Mouse (Mus musculus): Measurements from ENCODE around the gene Fam213b. TPM values are rescaled to one million over a fixed set of nuclear protein-coding genes. Genes with fewer than 3 reads are reported as not detected.

Fam213b gene
- total RNA-seq, 1 experiment from 2014 or later = 0.87 TPM

DNA sequence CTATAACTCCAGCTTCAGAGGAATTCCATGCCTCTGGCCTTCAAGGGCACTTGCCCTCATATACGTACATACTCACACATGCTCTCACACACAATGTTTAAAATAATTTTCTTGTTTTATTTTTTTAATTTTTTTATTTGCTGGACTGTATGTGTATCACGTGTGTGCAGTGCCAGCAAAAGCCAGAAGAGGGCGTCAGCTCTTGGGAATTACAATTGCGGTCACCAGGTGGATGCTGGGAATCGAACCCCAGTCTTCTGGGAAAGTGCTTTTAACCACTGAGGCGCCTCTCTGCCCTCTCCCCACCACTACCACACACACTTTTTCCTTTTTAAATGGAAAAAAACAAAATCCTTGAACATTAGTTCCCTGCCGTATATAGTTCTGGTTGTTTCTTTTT, 42.1 kb downstream of the Fam213b start:
- no peak for ATAC-seq (replicated peaks; ENCODE audit: low read depth, poor library complexity, severe bottlenecking)

DNA sequence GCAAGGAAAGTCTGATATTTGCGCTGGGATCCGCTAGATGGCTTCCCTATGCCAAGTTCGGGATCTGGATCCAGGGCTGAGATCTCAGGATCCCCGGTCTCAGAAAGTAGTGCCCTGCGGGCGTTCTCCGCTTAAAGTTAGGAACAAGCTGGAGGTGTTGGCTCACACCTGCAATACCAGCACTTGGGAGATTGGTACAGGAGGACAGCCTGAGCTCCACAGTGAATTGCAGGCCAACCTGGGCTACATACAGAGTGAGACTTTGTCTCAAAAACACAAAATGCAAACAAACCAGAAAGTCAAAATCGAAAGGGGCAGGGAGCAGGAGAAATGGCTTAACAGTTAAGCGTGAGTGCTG, 42.5 kb downstream of the Fam213b start:
- ATAC-seq (replicated peaks; ENCODE audit: low read depth, poor library complexity, severe bottlenecking) = no peak

DNA sequence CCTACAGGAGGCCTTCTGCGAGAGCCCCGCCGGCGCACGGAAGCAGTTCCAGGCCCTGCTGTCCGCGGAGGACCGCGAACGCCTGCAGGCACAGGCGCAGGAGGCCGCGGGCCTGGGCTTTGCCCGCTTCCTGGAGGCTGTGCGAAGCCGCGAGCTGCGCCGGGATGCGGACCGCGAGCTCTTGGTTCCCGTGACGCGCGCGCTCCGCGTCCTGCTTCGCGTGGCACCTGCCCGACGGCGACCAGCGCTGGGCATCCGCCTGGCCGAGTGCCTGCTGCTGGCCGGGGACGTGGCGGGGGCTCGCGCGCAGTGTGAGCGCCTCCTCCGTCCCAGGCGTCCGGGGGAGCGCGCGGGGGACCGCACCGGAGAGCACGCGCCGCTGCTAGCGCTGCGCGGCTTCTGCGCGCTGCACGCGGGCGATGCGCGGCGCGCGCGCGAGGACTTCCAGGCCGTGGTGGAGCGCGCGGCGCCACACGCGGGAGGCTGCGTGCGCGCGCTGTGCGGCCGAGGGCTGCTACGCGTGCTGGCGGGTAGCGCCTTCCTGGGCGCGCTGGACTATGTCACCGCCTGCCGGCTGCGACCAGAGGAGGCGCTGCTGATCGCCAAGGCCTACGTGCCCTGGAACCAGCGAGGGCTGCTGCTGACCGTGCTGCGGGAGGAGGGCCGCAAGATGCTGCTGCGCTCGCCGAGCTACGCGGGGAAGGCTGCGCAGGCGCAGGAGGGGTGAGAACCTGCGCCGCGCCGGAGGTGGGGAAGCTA, 43.0 kb downstream of the Fam213b start:
- peak; percentile 91 for ATAC-seq (replicated peaks; ENCODE audit: low read depth, poor library complexity, severe bottlenecking)

DNA sequence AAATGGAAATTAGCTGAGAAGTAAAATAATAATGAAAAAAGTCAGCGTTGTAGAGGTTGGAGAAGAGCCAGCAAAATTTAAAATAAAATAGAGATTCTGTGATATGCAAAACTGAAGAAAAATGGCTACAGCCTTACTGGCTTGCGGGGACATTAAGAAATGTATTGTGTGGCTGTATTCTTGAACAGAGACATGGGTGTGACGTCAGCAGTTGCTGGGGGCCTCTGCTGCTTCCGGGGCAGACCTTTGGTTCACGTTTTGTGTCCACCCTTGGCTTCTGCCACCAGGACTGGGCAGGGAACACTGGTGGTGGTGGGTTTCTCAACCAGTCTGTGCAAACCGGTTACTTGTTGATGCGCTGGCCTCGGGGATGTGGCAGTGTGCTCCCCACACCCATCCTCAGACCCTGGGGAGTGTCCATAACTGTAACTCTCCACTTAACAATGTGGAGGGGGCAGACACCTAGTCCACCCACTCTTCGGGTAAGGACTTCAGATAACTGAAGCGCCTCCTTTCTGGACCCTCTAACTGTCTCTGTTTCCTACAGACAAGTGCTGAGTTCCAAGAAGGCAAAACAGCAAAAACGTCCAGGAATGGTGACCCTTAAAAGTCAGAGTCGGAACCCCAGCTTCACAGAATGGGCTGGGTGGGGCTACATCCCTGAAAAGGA, 44.1 kb downstream of the Fam213b start:
- peak; percentile 55 for ATAC-seq (replicated peaks; ENCODE audit: low read depth, poor library complexity, severe bottlenecking)

DNA sequence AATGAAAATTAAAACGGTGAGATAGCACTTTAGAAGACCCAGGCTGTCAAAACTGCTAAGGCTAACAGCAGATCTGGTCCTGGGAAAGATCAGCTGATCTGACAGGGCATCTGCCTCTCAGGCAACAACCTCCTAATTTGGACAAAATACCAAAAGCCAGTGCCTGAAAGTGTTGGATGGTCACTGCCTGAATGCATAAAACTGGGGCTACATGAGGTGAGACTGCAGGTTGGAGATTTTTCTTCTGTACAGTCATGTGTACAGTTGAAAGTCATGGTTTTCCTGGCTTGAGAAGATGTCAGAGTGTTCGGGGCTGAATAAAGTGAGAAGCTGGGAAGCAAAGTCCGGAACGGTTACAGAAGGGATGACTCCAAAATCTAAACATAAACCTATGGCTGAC, 45.1 kb downstream of the Fam213b start:
- no peak for ATAC-seq (replicated peaks; ENCODE audit: low read depth, poor library complexity, severe bottlenecking)

DNA sequence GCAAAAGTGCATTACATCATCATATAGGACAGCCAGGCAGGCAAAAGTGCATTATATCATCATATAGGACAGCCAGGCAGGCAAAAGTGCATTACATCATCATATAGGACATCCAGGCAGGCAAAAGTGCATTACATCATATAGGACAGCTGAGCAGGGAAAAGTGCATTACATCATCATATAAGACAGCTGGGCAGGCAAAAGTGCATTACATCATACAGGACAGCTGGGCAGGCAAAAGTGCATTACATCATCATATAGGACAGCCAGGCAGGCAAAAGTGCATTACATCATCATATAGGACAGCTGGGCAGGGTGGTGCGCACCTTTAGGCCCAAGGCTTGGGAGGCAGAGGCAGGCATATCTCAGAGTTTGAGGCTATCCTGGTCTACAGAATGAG, 46.2 kb downstream of the Fam213b start:
- no peak for ATAC-seq (replicated peaks; ENCODE audit: low read depth, poor library complexity, severe bottlenecking)

Other genes with a start within 250 kb of the Fam213b start
- gene Actrt2, start 231.3 kb downstream of the Fam213b start, total RNA-seq (2017) = not detected in 2 replicates
- gene Ttc34, start 61.7 kb downstream of the Fam213b start, total RNA-seq (2017) = not detected in 2 replicates
- not detected in 2 replicates for gene Mmel1, start 29.6 kb downstream of the Fam213b start, total RNA-seq (2017)
- 45.4 and 71.6 TPM in 2 replicates for gene Tnfrsf14, start 29.4 kb upstream of the Fam213b start, total RNA-seq (2017)
- gene Hes5, start 61.8 kb upstream of the Fam213b start, total RNA-seq (2017) = not detected in 2 replicates
- 15.0 and 35.5 TPM in 2 replicates for gene Pank4, start 65.0 kb upstream of the Fam213b start, total RNA-seq (2017)
- gene Plch2, start 157.6 kb upstream of the Fam213b start, total RNA-seq (2017) = not detected in 2 replicates
- gene Pex10, start 167.9 kb upstream of the Fam213b start, total RNA-seq (2017) = 11.9 and 12.3 TPM in 2 replicates
- gene Rer1, start 187.2 kb upstream of the Fam213b start, total RNA-seq (2017) = 124 and 128 TPM in 2 replicates
- 2.6 and 10.3 TPM in 2 replicates for gene Morn1, start 187.4 kb upstream of the Fam213b start, total RNA-seq (2017)